Mouse (Mus musculus) embryonic facial prominence, embryonic 11.5 days (tissue): ENCODE data around the gene Zfp451. TPM values are rescaled to one million over a fixed set of nuclear protein-coding genes. Genes with fewer than 3 reads are reported as not detected.

Experiments
- ATAC-seq: fragments of 200-750 bp; cut with Nextera tagmentation; replicated peaks from 2 replicates; pipeline ENCODE4 v1.8.0; 2017; ENCODE audit warnings: low read depth; ENCODE audit not compliant: insufficient number of reproducible peaks, low FRiP score, low TSS enrichment
- DNase-seq: peaks from one replicate; pipeline ENCODE4 v3.0.0-alpha.2; 2015; ENCODE audit warnings: low spot score
- H3K27ac ChIP-seq: fragments of 300-500 bp; sonication (generic); replicated peaks from 2 replicates; pipeline ENCODE4 v1.5.1; 2014; ENCODE audit warnings: mild to moderate bottlenecking, low read depth, low read length, control low read depth
- H3K27me3 ChIP-seq: fragments of 300-500 bp; sonication (generic); 2 replicates; pipeline ENCODE4 v1.6.1; 2014; ENCODE audit warnings: mild to moderate bottlenecking, low read length, moderate library complexity, mixed read lengths; ENCODE audit not compliant: control insufficient read depth, insufficient read depth
- H3K36me3 ChIP-seq: fragments of 300-500 bp; sonication (generic); replicated peaks from 2 replicates; pipeline ENCODE4 v1.6.1; 2014; ENCODE audit warnings: low read depth, mild to moderate bottlenecking, low read length, moderate library complexity, mixed read lengths; ENCODE audit not compliant: control insufficient read depth, insufficient read depth
- H3K4me1 ChIP-seq: fragments of 300-500 bp; sonication (generic); 2 replicates; pipeline ENCODE4 v1.6.1; 2014; ENCODE audit warnings: low read length, mixed read lengths; ENCODE audit not compliant: control insufficient read depth, insufficient read depth
- H3K4me2 ChIP-seq: fragments of 300-500 bp; sonication (generic); 2 replicates; pipeline ENCODE4 v1.6.1; 2014; ENCODE audit warnings: low read depth, mild to moderate bottlenecking, control low read depth, low read length, moderate library complexity
- H3K4me3 ChIP-seq: fragments of 300-500 bp; sonication (generic); 2 replicates; pipeline ENCODE4 v1.5.1; 2014; ENCODE audit warnings: low read depth, low read length, control low read depth
- H3K9ac ChIP-seq: fragments of 300-500 bp; sonication (generic); replicated peaks from 2 replicates; pipeline ENCODE4 v1.6.1; 2014; ENCODE audit warnings: mild to moderate bottlenecking, control low read depth, low read length
- H3K9me3 ChIP-seq: fragments of 300-500 bp; sonication (generic); replicated peaks from 2 replicates; pipeline ENCODE4 v1.6.1; 2016; ENCODE audit warnings: mild to moderate bottlenecking, low read length, inconsistent platforms, mixed read lengths; ENCODE audit not compliant: control insufficient read depth
- WGBS: fragments of 180-500 bp; shearing (Covaris S2); extraction: QIAGEN DNeasy Blood & Tissue Kit; methylation state at CpG from one replicate; pipeline ENCODE4 v1.1.7; 2014; 5-methylcytosine and 5-hydroxymethylcytosine counted together
- polyA plus RNA-seq: library from polyadenylated mRNA; unstranded; fragments of >200 nt; fragmentation: Nextera tagmentation; extraction: Ambion mirVana; gene quantifications from 2 replicates; pipeline ENCODE4 v1.2.1, GENCODE M21; 2014

Zfp451 gene
- polyA plus RNA-seq, 1 experiment from 2014 or later: 42.8 TPM

- DNase-seq: peak; percentile 14
- Histone ChIP-seq H3K4me3 (no peak overlapping the region), H3K4me1 (no peaks in the 10 kb centered on the region), H3K9ac (no peak overlapping the region), H3K9me3 (no peaks in the 10 kb centered on the region), H3K4me2 (no peak overlapping the region), H3K36me3 (peaks cover 9% of the 10 kb centered on the region), H3K27me3 (no peaks in the 10 kb centered on the region), H3K27ac (no peak overlapping the region)
- 81% methylated on average over 3 of the region's 3 CpGs for WGBS
- no peak for ATAC-seq
Measured at GRCm38 (mm10) chr1:33799620-33800019, 14.8 kb downstream of the Zfp451 start.

- H3K4me3 ChIP-seq: no peak overlapping the region
- no peaks in the 10 kb centered on the region for H3K9me3 ChIP-seq
- no peaks in the 10 kb centered on the region for H3K4me1 ChIP-seq
- ATAC-seq (no peak), DNase-seq (no peak)
- no peak overlapping the region for H3K9ac ChIP-seq
- H3K27me3 ChIP-seq: no peaks in the 10 kb centered on the region
- H3K4me2 ChIP-seq: no peak overlapping the region
- peaks cover 2% of the 10 kb centered on the region; the same call in 1 of the 2 replicates for H3K36me3 ChIP-seq
- 64% methylated on average over 3 of the region's 3 CpGs for WGBS
- H3K27ac ChIP-seq: no peak overlapping the region
Measured at GRCm38 (mm10) chr1:33788493-33788892, 25.9 kb downstream of the Zfp451 start.

GRCm38 (mm10) chr1:33788072-33788471 lies 26.3 kb downstream of the Zfp451 start:
- Histone ChIP-seq H3K4me1 (no peaks in the 10 kb centered on the region), H3K4me3 (no peak overlapping the region), H3K27me3 (no peaks in the 10 kb centered on the region), H3K9me3 (no peaks in the 10 kb centered on the region), H3K9ac (no peak overlapping the region), H3K4me2 (no peak overlapping the region), H3K36me3 (peaks cover 2% of the 10 kb centered on the region; the same call in 1 of the 2 replicates), H3K27ac (no peak overlapping the region)
- DNase-seq (no peak), ATAC-seq (no peak)
- WGBS: 85% methylated on average over 5 of the region's 5 CpGs

GRCm38 (mm10) chr1:33784561-33784960 lies 29.8 kb downstream of the Zfp451 start:
- Histone ChIP-seq H3K36me3 (peaks cover 2% of the 10 kb centered on the region; the same call in 1 of the 2 replicates), H3K27ac (no peak overlapping the region), H3K4me1 (no peaks in the 10 kb centered on the region), H3K9ac (no peak overlapping the region), H3K27me3 (no peaks in the 10 kb centered on the region), H3K4me2 (no peak overlapping the region), H3K9me3 (no peaks in the 10 kb centered on the region), H3K4me3 (no peak overlapping the region)
- DNase-seq: no peak
- ATAC-seq: no peak
- 92% methylated on average over 5 of the region's 5 CpGs for WGBS

GRCm38 (mm10) chr1:33776175-33776611 lies 38.2 kb downstream of the Zfp451 start:
- Histone ChIP-seq H3K4me1 (no peaks in the 10 kb centered on the region), H3K4me2 (no peak overlapping the region), H3K4me3 (no peak overlapping the region), H3K36me3 (peaks cover 3% of the 10 kb centered on the region), H3K9ac (no peak overlapping the region), H3K27me3 (no peaks in the 10 kb centered on the region), H3K27ac (no peak overlapping the region), H3K9me3 (no peaks in the 10 kb centered on the region)
- WGBS: 88% methylated on average over 14 of the region's 14 CpGs
- ATAC-seq: no peak
- no peak for DNase-seq

- H3K9ac ChIP-seq: no peak overlapping the region
- H3K4me2 ChIP-seq: no peak overlapping the region
- WGBS: 91% methylated on average over 9 of the region's 9 CpGs
- H3K4me3 ChIP-seq: no peak overlapping the region
- H3K4me1 ChIP-seq: no peaks in the 10 kb centered on the region
- H3K27me3 ChIP-seq: no peaks in the 10 kb centered on the region
- H3K9me3 ChIP-seq: no peaks in the 10 kb centered on the region
- DNase-seq: no peak
- no peak for ATAC-seq
- H3K27ac ChIP-seq: no peak overlapping the region
- H3K36me3 ChIP-seq: peaks cover 3% of the 10 kb centered on the region
Measured at GRCm38 (mm10) chr1:33772106-33772505, 42.3 kb downstream of the Zfp451 start.

- H3K9me3 ChIP-seq: no peaks in the 10 kb centered on the region
- no peaks in the 10 kb centered on the region for H3K4me1 ChIP-seq
- no peak overlapping the region for H3K4me3 ChIP-seq
- DNase-seq (no peak), ATAC-seq (no peak)
- no peaks in the 10 kb centered on the region for H3K27me3 ChIP-seq
- no peak overlapping the region for H3K27ac ChIP-seq
- no peak overlapping the region for H3K9ac ChIP-seq
- WGBS: 94% methylated on average over 10 of the region's 10 CpGs
- H3K4me2 ChIP-seq: no peak overlapping the region
- peaks cover 3% of the 10 kb centered on the region for H3K36me3 ChIP-seq
Measured at GRCm38 (mm10) chr1:33771621-33772020, 42.8 kb downstream of the Zfp451 start.

- ATAC-seq: no peak
- no peak overlapping the region for H3K4me3 ChIP-seq
- H3K4me1 ChIP-seq: no peaks in the 10 kb centered on the region
- H3K27me3 ChIP-seq: no peaks in the 10 kb centered on the region
- no peak overlapping the region for H3K4me2 ChIP-seq
- peaks cover 3% of the 10 kb centered on the region for H3K36me3 ChIP-seq
- DNase-seq: no peak
- H3K9ac ChIP-seq: no peak overlapping the region
- H3K9me3 ChIP-seq: no peaks in the 10 kb centered on the region
- no peak overlapping the region for H3K27ac ChIP-seq
Measured at GRCm38 (mm10) chr1:33768827-33769226, 45.6 kb downstream of the Zfp451 start.
